Mouse (Mus musculus) layer of hippocampus, adult 18-20 months (tissue): ENCODE measurements at regions not wholly inside any gene's neighbourhood (a gene's known extent, or its start where the extent isn't known, plus 50 kb on each side); places are given as distances from the start of the nearest gene placed in this dataset.

Experiments used
- DNase-seq, 2 experiments: peaks; one replicate each; pipeline ENCODE4 v3.0.0; 2022; ENCODE audit warnings: low spot score in 2 of 2

- no peak for DNase-seq
Observed at GRCm38 (mm10) chr17:83086703-83087102, 128.4 kb upstream of the Pkdcc start.

DNA sequence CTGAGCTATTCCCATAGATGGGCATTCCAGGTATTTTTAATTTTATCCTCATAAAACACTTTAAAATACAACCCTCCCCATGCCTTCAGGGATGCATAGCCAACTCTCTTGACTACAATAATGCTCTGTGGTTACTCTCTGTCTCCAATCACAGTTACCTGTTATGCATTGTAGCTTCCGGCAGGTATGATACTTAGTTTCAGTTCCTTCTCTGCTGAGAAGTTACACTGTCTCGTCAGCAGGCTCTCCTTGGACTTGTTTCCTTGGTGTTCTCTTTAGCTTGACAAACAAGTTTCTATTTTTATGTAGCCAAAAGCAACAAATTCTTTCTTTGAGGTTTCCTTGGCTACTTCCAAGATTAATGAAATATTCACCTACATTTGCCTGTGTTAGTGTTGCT, 126.6 kb upstream of the Pkdcc start:
- DNase-seq, result no peak

DNA sequence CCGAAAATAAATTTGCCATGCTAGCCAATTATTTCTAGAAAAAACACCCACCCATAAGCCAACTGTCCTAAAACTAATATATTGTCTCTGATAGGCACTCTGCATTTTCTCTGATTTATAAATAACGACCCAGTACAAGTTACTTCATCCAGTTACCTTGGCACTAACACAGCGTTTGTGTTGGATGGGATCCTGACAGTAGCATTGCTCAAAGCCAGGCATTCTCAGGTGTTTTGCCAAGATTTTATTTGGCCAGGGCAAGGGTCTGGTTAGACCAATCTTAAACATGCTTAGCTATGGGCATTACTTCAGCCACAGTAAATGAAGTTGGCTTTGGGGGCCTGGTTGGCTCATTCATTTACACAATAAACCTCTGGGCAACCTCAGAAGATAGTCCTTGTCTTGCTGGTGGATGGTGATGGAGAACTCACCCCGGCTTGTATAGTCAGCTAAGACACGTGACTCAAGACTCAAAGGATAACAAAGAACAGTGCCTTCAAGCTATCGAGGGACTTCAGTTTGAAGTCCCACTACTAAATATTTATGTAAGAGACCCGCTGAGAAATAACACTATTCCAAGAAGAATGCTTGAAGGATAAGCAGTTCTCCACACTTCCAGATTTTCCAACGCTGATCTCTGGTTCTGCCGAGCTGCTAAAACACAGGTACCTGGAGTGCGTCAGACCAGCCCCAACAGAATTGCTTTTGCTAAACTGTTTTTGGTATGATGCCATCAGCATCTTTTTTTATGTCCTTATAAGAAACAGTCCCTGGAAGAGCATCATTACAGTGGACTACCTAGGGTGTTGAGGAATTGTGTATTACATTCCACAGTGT, 125.0 kb upstream of the Pkdcc start:
- DNase-seq, result no peak

- DNase-seq, result no peak
Observed at GRCm38 (mm10) chr17:83093862-83094261, 121.2 kb upstream of the Pkdcc start.

DNA sequence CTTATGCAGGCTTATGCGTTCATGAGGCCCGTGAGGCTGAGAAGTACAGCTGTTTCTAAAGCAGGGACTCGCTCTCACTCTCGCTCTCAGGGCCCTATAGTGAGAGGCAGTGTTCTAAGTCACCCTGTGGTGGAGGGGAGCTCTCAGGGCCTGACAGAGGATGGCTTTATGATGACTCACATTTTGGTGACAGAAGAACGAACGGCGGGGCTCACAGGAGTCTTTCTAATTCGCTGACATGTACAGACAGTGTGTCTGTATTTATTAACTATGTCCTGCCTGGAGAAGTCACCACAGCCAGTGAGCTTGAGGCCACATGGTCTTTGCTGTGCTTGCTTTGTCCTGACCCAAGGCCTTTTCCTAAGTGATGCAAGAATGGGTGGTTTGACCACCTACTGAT, 118.6 kb upstream of the Pkdcc start:
- DNase-seq, result no peak

DNA sequence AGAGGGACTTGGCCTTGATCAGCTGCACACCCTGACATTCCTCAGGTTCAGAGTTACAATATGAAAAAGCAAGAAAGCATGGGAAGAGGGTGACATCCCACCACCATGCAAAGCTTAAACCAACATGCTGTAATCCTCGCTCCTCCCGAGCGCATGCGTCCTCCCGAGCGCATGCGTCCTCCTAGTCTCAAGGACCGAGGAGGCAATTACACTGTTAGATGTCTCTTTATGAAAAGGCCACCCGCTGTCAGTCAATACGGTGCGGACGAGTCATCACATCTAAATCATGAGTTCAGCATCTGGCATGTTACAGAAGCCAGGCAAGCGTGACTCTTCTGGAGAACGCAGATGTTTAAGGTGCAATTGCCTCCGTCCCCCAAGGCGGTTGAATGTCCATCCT, 117.1 kb upstream of the Pkdcc start:
- DNase-seq, result no peak

DNA sequence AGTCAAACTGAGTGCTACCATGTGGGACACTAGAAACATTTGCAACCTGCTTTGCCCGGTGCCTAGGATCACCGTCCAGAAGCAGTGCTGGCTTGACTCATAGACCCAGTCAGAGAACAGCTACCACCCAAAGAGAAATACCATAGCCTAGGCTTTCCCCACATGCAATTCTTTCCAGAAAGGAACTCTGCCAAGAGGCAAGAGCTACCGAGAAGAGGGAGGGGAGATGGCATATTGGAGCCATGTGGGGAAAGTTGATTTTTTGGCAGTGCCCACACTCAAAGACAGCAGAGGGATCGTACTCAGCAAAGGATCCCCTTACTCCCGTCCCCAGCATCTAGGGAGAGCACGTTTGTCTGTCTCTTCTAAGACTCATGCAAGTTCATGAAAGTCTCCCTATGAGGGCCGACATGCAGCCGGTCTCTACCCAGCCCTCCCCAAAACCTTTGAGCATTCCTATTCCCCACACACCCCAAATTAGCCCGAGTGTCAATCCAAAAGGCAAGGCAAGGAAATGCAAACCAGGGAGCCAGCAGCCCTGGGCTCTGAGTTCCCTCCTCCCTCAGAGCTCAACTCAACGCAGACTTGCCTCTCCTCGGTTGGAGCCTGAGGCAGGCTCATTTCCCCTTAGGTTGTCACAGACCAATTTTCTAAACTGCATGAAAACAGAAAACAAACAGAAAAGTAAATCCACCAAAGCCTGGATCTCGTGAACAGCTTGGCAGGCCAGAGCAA, 116.2 kb upstream of the Pkdcc start:
- DNase-seq, result peak in 1 of 2 experiments; percentile 36

DNA sequence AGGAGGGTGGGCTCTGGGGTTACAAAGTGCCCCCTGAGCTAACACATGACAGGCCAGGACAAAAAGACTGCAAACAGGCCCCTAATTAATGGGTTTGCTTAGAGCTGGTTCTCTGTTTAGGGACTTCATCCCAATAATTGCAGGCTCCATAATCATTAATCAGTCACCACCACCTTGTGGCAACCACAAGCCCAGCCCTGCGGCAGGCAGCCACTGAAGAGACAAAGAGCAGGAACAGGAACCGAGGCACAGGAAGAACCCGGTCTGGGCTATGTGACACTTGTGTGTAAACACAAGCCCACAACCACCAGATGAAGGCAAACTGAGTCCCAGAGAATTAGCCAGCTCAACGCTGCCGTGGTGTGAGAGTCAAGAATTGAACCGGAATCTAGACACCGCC, 114.1 kb upstream of the Pkdcc start:
- no peak for DNase-seq

GRCm38 (mm10) chr17:83101756-83102155, 113.3 kb upstream of the Pkdcc start:
- no peak for DNase-seq

- no peak for DNase-seq
Observed at GRCm38 (mm10) chr17:83102675-83103412, 112.2 kb upstream of the Pkdcc start.

- DNase-seq, result no peak
Observed at GRCm38 (mm10) chr17:83108151-83108550, 106.9 kb upstream of the Pkdcc start.

GRCm38 (mm10) chr17:83109792-83110440, 105.2 kb upstream of the Pkdcc start:
- peak; percentile 66 to 81 for DNase-seq

DNA sequence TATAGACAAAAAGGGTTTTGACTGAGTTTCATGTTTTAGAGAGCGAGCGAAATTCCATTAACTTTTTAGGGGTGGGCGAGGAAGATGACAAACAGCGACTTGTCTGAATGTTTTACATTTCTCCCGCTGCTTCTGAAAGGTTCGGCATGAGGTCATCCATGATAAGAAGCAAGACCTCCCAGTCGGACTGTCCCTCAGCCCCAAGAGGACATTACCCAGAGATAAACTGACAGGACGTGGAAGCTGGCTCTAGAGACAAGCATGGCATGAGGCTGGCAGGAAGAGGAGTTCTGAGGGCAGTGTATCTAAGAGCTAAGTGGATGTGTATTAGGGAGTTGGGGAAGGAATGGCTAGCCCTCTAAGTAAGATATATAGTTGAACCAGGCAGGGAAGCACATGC, 104.5 kb upstream of the Pkdcc start:
- no peak for DNase-seq

DNA sequence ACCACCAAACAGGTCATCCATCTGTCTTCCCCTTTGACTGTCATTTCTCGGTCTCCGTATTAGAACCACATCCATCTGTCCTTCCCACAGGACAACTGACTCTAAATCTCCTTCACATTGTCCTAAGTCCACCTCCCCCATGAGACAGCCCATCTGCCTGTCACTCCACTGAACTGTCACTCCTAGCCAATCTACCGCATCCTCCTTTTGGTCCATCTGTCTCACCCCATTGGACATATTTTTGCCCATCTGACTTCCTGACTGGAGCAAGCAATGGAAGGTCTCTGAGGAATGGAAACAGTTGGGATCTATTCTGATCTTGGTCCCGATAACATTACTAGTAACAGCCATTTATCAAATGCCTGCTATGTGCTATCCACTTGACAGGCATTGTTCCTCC, 99.9 kb upstream of the Pkdcc start:
- peak in 1 of 2 experiments; percentile 39 for DNase-seq

GRCm38 (mm10) chr17:83115832-83116480, 99.1 kb upstream of the Pkdcc start:
- no peak for DNase-seq

- no peak for DNase-seq
Observed at GRCm38 (mm10) chr17:83120665-83121232, 94.3 kb upstream of the Pkdcc start.

DNA sequence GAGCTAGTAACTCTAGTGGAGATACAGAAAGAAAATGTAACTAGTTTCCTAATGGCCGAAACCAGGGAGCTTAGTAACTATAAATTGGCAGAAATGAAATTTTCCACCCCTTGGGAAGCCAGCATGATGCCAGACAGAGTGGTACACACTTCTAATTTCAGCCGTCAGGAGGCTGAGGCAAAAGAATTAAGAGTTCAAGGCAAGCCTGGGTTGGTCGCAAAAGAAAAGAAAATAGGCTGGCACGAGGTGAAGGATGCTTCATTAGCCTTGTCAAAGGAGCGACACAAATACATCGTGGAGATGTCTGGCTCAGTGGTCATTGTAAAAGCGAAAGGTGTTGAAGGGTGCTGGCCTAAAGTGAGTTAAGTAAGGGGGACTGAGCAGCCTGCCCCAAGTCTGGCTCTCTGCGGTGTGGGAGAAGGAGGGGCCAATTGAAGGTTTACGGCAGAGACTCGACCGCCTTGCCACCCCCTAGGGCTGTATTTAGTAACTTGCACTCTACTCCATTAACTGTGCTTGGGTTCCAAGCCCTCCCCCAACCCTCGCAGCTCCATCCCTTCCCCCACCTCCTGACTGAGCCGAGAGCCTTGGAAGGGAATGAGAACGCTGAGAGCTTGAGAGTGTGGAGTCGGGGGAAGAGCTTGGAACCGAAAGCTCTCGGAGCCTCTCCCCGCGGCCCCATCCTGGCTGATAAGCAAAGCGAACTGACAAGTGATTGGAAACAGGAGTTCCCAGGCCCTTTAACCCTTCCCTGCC, 92.4 kb upstream of the Pkdcc start:
- DNase-seq, result peak in 1 of 2 experiments; percentile 51

DNA sequence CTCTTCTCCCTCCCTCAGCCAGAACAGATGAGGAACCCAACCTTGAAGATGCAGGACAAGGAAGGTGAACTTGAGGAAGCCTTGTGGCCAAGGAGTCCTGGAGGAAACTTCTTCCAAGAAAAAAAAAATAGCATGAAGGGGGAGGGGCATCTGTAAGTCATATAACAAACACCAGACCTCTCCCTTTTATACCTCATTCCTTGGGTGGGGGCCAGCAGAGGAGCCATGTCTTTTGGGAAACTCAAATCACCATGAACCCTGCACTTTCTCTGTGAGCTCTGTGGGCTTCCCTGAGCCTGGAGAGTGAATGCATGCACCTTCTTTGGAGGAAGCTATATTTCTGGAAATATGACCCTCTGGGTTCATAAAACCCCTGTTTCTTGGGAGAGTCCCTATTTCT, 90.0 kb upstream of the Pkdcc start:
- DNase-seq, result no peak

DNA sequence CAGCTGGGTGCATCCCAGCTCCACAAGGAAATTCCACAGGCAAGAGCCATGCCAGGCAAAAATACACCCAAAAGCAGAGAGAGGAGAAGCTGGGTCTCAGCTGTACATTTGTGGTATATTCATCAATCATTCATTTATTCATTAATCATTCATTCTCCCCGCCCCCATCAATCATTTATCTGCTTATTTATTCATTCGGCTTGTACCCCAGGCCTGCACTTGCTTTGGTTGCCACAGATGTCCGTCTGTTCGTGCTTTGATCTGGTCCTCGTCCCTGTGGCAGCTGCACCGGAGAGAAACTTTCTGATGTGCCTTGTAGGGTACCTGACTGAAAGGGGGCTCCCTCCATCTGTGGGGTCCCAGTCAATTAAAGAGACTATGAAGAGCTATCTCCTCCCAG, 87.2 kb upstream of the Pkdcc start:
- DNase-seq, result no peak
